Mouse (Mus musculus) intestine, embryonic 16.5 days (tissue): ENCODE data around the gene Atp6v1g3. TPM values are rescaled to one million over a fixed set of nuclear protein-coding genes. Genes with fewer than 3 reads are reported as not detected.

Experiments used
- ATAC-seq: fragments of 200-750 bp; cut with Nextera tagmentation; 2 replicates; pipeline ENCODE4 v1.8.0; 2017; ENCODE audit warnings: moderate TSS enrichment, moderate library complexity
- H3K27ac ChIP-seq: fragments of 300-500 bp; sonication (generic); 2 replicates; pipeline ENCODE4 v1.5.1; 2014; ENCODE audit warnings: mild to moderate bottlenecking, low read length
- H3K27me3 ChIP-seq: fragments of 300-500 bp; sonication (generic); replicated peaks from 2 replicates; pipeline ENCODE4 v1.6.1; 2014; ENCODE audit warnings: low read length, control low read depth, mixed read lengths; ENCODE audit not compliant: control insufficient read depth, insufficient read depth
- H3K36me3 ChIP-seq: fragments of 300-500 bp; sonication (generic); 2 replicates; pipeline ENCODE4 v1.6.1; 2014; ENCODE audit warnings: low read length, control low read depth; ENCODE audit not compliant: control insufficient read depth, insufficient read depth
- H3K4me1 ChIP-seq: fragments of 300-500 bp; sonication (generic); 2 replicates; pipeline ENCODE4 v1.6.1; 2014; ENCODE audit warnings: low read length, control low read depth, mixed read lengths; ENCODE audit not compliant: control insufficient read depth, insufficient read depth
- H3K4me2 ChIP-seq: fragments of 300-500 bp; sonication (generic); 2 replicates; pipeline ENCODE4 v1.6.1; 2014; ENCODE audit warnings: low read depth, low read length, control low read depth
- H3K4me3 ChIP-seq: fragments of 300-500 bp; sonication (generic); 2 replicates; pipeline ENCODE4 v1.5.1; 2014; ENCODE audit warnings: mild to moderate bottlenecking, low read length
- H3K9ac ChIP-seq: fragments of 300-500 bp; sonication (generic); 2 replicates; pipeline ENCODE4 v1.6.1; 2014; ENCODE audit warnings: low read depth, low read length
- H3K9me3 ChIP-seq: fragments of 300-500 bp; sonication (generic); 2 replicates; pipeline ENCODE4 v1.6.1; 2016; ENCODE audit warnings: low read length, control low read depth; ENCODE audit not compliant: control insufficient read depth
- WGBS: fragments of 180-500 bp; shearing (Covaris S2); extraction: QIAGEN DNeasy Blood & Tissue Kit; methylation state at CpG from one replicate; pipeline ENCODE4 v1.1.7; 2014; 5-methylcytosine and 5-hydroxymethylcytosine counted together
- polyA plus RNA-seq: library from polyadenylated mRNA; unstranded; fragments of >200 nt; fragmentation: Nextera tagmentation; extraction: Ambion mirVana; gene quantifications from 2 replicates; pipeline ENCODE4 v1.2.1, GENCODE M21; 2015

Atp6v1g3 gene
- polyA plus RNA-seq, 1 experiment from 2014 or later, result not detected

GRCm38 (mm10) chr1:138282413-138283141 is 9.0 kb downstream of the Atp6v1g3 start:
- Histone ChIP-seq H3K27me3 (no peaks in the 10 kb centered on the region), H3K9ac (no peak overlapping the region), H3K4me2 (no peak overlapping the region), H3K4me3 (no peak overlapping the region), H3K36me3 (no peaks in the 10 kb centered on the region), H3K9me3 (no peaks in the 10 kb centered on the region), H3K4me1 (no peaks in the 10 kb centered on the region), H3K27ac (no peak overlapping the region)
- no peak for ATAC-seq
- 60% methylated on average over 3 of the region's 3 CpGs for WGBS

- no peak overlapping the region for H3K4me2 ChIP-seq
- no peaks in the 10 kb centered on the region for H3K4me1 ChIP-seq
- no peaks in the 10 kb centered on the region for H3K9me3 ChIP-seq
- no peaks in the 10 kb centered on the region for H3K27me3 ChIP-seq
- H3K36me3 ChIP-seq, result no peaks in the 10 kb centered on the region
- WGBS, result 86% methylated on average over 4 of the region's 4 CpGs
- no peak overlapping the region for H3K4me3 ChIP-seq
- H3K9ac ChIP-seq, result no peak overlapping the region
- ATAC-seq, result no peak
- no peak overlapping the region for H3K27ac ChIP-seq
Observed at GRCm38 (mm10) chr1:138287665-138288064, 14.1 kb downstream of the Atp6v1g3 start.

DNA sequence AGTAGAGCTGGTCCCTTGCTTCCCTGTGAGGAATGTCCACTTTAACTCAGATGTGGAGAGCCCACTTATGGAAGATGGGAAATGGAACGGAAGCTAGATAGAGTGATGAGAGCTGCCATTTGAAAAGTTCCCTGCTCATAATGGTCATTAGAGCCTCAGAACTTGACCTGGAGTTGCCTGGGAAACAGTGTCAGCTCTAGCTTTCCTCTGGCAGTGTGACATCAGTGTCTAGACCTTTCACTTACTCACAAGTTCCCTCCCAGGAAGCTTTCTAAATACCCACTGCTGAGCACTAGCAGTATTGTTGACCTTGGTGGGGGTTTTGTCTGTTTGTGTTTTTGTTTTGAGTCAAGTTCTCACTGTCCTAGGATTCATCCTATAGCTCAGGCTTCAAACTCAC is 15.2 kb downstream of the Atp6v1g3 start:
- no peak overlapping the region for H3K4me3 ChIP-seq
- H3K4me2 ChIP-seq, result no peak overlapping the region
- no peaks in the 10 kb centered on the region for H3K9me3 ChIP-seq
- no peak overlapping the region for H3K9ac ChIP-seq
- H3K4me1 ChIP-seq, result no peaks in the 10 kb centered on the region
- H3K36me3 ChIP-seq, result no peaks in the 10 kb centered on the region
- ATAC-seq, result no peak
- no peaks in the 10 kb centered on the region for H3K27me3 ChIP-seq
- H3K27ac ChIP-seq, result no peak overlapping the region
- 79% methylated on average over 1 of the region's 1 CpGs for WGBS

DNA sequence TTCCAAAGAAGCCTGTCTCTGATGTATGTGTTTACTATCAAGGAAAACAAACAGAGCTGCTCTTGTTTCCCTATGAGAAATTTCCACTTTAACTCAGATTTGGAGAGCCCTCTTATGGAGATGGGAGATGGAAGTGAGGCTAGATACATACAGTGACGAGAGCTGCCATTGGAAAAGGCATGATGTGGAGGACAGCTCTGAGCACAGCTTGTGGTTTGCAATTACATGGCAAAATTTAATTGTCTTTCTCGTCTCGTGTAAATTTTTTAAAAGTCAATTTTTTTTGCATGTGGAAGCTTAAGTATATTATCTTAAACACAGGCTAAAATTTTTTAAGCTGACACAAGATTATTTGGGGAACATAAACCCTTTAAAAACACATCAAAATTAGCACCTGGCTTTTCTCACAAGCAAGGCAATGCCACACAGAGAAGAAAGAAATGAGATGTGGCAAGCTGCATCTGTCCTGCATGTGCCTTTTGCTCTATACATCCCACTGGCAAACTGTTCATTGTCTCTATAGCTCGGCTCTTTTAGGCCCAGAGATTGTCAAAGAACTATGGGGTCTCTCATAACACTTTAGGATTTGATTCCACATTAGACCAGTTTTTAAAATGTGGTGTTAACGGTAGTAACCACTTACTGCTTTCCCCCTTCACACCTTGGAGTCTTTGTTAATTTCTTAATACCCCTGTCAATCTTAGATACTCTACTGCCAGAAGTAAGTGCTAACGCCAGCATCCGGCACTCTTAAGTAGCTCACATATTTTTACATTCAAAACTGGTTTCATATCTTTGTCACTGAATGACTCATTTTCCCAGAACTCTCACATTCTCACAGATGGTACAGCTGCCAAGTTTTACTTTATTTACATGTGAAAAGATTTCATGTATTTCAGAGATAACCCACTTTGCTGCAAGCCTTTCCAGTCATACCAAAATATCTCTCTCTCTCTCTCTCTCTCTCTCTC is 16.2 kb downstream of the Atp6v1g3 start:
- H3K4me3 ChIP-seq, result no peak overlapping the region
- H3K27me3 ChIP-seq, result no peaks in the 10 kb centered on the region
- H3K36me3 ChIP-seq, result no peaks in the 10 kb centered on the region
- ATAC-seq, result no peak
- 57% methylated on average over 7 of the region's 7 CpGs for WGBS
- H3K9me3 ChIP-seq, result no peaks in the 10 kb centered on the region
- H3K9ac ChIP-seq, result no peak overlapping the region
- no peaks in the 10 kb centered on the region for H3K4me1 ChIP-seq
- H3K4me2 ChIP-seq, result no peak overlapping the region
- H3K27ac ChIP-seq, result no peak overlapping the region

- Histone ChIP-seq H3K4me1 (no peaks in the 10 kb centered on the region), H3K4me3 (no peak overlapping the region), H3K27me3 (no peaks in the 10 kb centered on the region), H3K9ac (no peak overlapping the region), H3K9me3 (no peaks in the 10 kb centered on the region), H3K4me2 (no peak overlapping the region), H3K27ac (no peak overlapping the region), H3K36me3 (no peaks in the 10 kb centered on the region)
- ATAC-seq, result no peak
- 81% methylated on average over 5 of the region's 5 CpGs for WGBS
Observed at GRCm38 (mm10) chr1:138291463-138291862, 17.9 kb downstream of the Atp6v1g3 start.

- no peak overlapping the region for H3K4me2 ChIP-seq
- H3K9me3 ChIP-seq, result no peaks in the 10 kb centered on the region
- H3K4me3 ChIP-seq, result no peak overlapping the region
- H3K27ac ChIP-seq, result no peak overlapping the region
- H3K27me3 ChIP-seq, result no peaks in the 10 kb centered on the region
- H3K9ac ChIP-seq, result no peak overlapping the region
- WGBS, result 89% methylated on average over 5 of the region's 5 CpGs
- H3K36me3 ChIP-seq, result no peaks in the 10 kb centered on the region
- H3K4me1 ChIP-seq, result no peaks in the 10 kb centered on the region
- ATAC-seq, result no peak
Observed at GRCm38 (mm10) chr1:138294487-138294886, 20.9 kb downstream of the Atp6v1g3 start.

GRCm38 (mm10) chr1:138298156-138298555 is 24.6 kb downstream of the Atp6v1g3 start:
- ATAC-seq, result no peak
- 35% methylated on average over 2 of the region's 2 CpGs for WGBS
- Histone ChIP-seq H3K4me1 (no peaks in the 10 kb centered on the region), H3K27me3 (no peaks in the 10 kb centered on the region), H3K4me3 (no peak overlapping the region), H3K9me3 (no peaks in the 10 kb centered on the region), H3K36me3 (no peaks in the 10 kb centered on the region), H3K27ac (no peak overlapping the region), H3K9ac (no peak overlapping the region), H3K4me2 (no peak overlapping the region)

GRCm38 (mm10) chr1:138299576-138299975 is 26.0 kb downstream of the Atp6v1g3 start:
- Histone ChIP-seq H3K27me3 (no peaks in the 10 kb centered on the region), H3K27ac (no peak overlapping the region), H3K4me3 (no peak overlapping the region), H3K9me3 (no peaks in the 10 kb centered on the region), H3K36me3 (no peaks in the 10 kb centered on the region), H3K9ac (no peak overlapping the region), H3K4me1 (no peaks in the 10 kb centered on the region), H3K4me2 (no peak overlapping the region)
- ATAC-seq, result no peak
- WGBS, result 68% methylated on average over 4 of the region's 4 CpGs

DNA sequence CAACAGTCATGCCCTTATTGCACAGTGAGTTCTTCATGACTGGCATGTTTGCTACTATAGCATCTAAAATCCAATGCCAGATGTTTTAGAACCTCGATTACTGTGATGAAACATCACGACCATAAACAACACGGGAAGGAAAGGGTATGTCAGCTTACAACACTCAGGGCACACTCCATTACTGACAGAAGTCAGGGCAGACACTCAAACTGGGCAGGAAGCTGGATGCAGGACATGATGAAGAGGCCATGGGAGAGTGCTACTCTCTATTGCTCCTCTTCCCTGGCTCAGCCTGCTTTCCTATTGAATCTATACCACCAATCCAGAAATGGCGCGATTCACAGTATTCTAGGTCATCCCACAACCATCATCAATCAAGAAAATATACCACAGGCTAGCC is 28.4 kb downstream of the Atp6v1g3 start:
- WGBS, result 83% methylated on average over 5 of the region's 5 CpGs
- Histone ChIP-seq H3K4me3 (no peak overlapping the region), H3K27me3 (no peaks in the 10 kb centered on the region), H3K4me1 (no peaks in the 10 kb centered on the region), H3K27ac (no peak overlapping the region), H3K9ac (no peak overlapping the region), H3K4me2 (no peak overlapping the region), H3K9me3 (no peaks in the 10 kb centered on the region), H3K36me3 (no peaks in the 10 kb centered on the region)
- no peak for ATAC-seq
